Mouse (Mus musculus) liver, embryonic 12.5 days (tissue): ENCODE data around the gene Ang6. TPM values are rescaled to one million over a fixed set of nuclear protein-coding genes. Genes with fewer than 3 reads are reported as not detected.
"Not testable (repeated sequence)": the region's sequence is repeated elsewhere in the genome, so short reads cannot be mapped to it uniquely, and the experiment has no call there.

Source experiments
- ATAC-seq: fragments of 200-750 bp; cut with Nextera tagmentation; 2 replicates; pipeline ENCODE4 v1.8.0; 2017; ENCODE audit warnings: moderate number of reproducible peaks, mild to moderate bottlenecking, moderate library complexity
- H3K27ac ChIP-seq: fragments of 300-500 bp; sonication (generic); 2 replicates; pipeline ENCODE4 v1.5.1; 2016; ENCODE audit warnings: mild to moderate bottlenecking
- H3K27me3 ChIP-seq: fragments of 300-500 bp; sonication (generic); replicated peaks from 2 replicates; pipeline ENCODE4 v1.6.1; 2016; ENCODE audit warnings: mild to moderate bottlenecking, moderate library complexity
- H3K36me3 ChIP-seq: fragments of 300-500 bp; sonication (generic); 2 replicates; pipeline ENCODE4 v1.6.1; 2016; ENCODE audit warnings: mild to moderate bottlenecking, moderate library complexity
- H3K4me1 ChIP-seq: fragments of 300-500 bp; sonication (generic); 2 replicates; pipeline ENCODE4 v1.6.1; 2016
- H3K4me2 ChIP-seq: fragments of 300-500 bp; sonication (generic); 2 replicates; pipeline ENCODE4 v1.6.1; 2016; ENCODE audit warnings: mild to moderate bottlenecking, moderate library complexity
- H3K4me3 ChIP-seq: fragments of 300-500 bp; sonication (generic); 2 replicates; pipeline ENCODE4 v1.5.1; 2016; ENCODE audit warnings: mild to moderate bottlenecking, moderate library complexity
- H3K9ac ChIP-seq: fragments of 300-500 bp; sonication (generic); 2 replicates; pipeline ENCODE4 v1.6.1; 2016; ENCODE audit warnings: mild to moderate bottlenecking, moderate library complexity
- H3K9me3 ChIP-seq: fragments of 300-500 bp; sonication (generic); replicated peaks from 2 replicates; pipeline ENCODE4 v1.6.1; 2016; ENCODE audit warnings: mild to moderate bottlenecking, moderate library complexity
- WGBS: fragments of 180-500 bp; shearing (Covaris S2); methylation state at CpG from one replicate; pipeline ENCODE4 v1.1.7; 2016; ENCODE audit not compliant: insufficient replicate concordance; 5-methylcytosine and 5-hydroxymethylcytosine counted together
- polyA plus RNA-seq: library from polyadenylated mRNA; unstranded; fragments of >200 nt; fragmentation: Nextera tagmentation; extraction: Ambion mirVana; gene quantifications from 2 replicates; pipeline ENCODE4 v1.2.1, GENCODE M21; 2016

Ang6 gene
- polyA plus RNA-seq: not detected in 2 replicates

GRCm38 (mm10) chr14:44002169-44002568, at the start of gene Ang6:
Gene Ang6 (minus strand): TSS chr14:44002269.
- no peak within 1 kb of the TSS for H3K9ac ChIP-seq
- ATAC-seq: no peak
- H3K27me3 ChIP-seq: no peaks in the 10 kb centered on the region
- H3K9me3 ChIP-seq: no peaks in the 10 kb centered on the region
- H3K4me3 ChIP-seq: no peak within 1 kb of the TSS
- no peaks in the 10 kb centered on the region for H3K36me3 ChIP-seq
- 65% methylated on average over 1 of the region's 1 CpGs for WGBS
- H3K4me2 ChIP-seq: no peak within 1 kb of the TSS
- H3K27ac ChIP-seq: no peak within 1 kb of the TSS
- H3K4me1 ChIP-seq: peaks cover 23% of the 10 kb centered on the region

GRCm38 (mm10) chr14:44046567-44046966, 44.5 kb upstream of the Ang6 start:
- H3K4me1 ChIP-seq: peaks cover 13% of the 10 kb centered on the region; the same call in 1 of the 2 replicates
- H3K27me3 ChIP-seq, H3K4me3 ChIP-seq, H3K27ac ChIP-seq, H3K4me2 ChIP-seq, H3K9me3 ChIP-seq, H3K9ac ChIP-seq, H3K36me3 ChIP-seq: not testable (repeated sequence)
- WGBS: 40% methylated on average over 2 of the region's 2 CpGs
- ATAC-seq: peak; percentile 83

GRCm38 (mm10) chr14:44031828-44032227, 29.8 kb upstream of the Ang6 start:
- peak; percentile 70; the same call in 1 of the 2 replicates for ATAC-seq
- H3K36me3 ChIP-seq, H3K9ac ChIP-seq, H3K4me2 ChIP-seq, H3K27me3 ChIP-seq, H3K4me3 ChIP-seq, H3K9me3 ChIP-seq, H3K27ac ChIP-seq: not testable (repeated sequence)
- 35% methylated on average over 1 of the region's 3 CpGs for WGBS
- H3K4me1 ChIP-seq: peaks cover 13% of the 10 kb centered on the region

GRCm38 (mm10) chr14:44009686-44010085, 7.6 kb upstream of the Ang6 start:
- H3K27me3 ChIP-seq: not testable (repeated sequence)

GRCm38 (mm10) chr14:44008021-44008420, 6.0 kb upstream of the Ang6 start:
- no CpG with 5 or more reads among the region's 1 CpGs for WGBS
- H3K4me2 ChIP-seq, H3K9me3 ChIP-seq, H3K36me3 ChIP-seq, ATAC-seq, H3K4me3 ChIP-seq, H3K27ac ChIP-seq, H3K4me1 ChIP-seq, H3K27me3 ChIP-seq, H3K9ac ChIP-seq: not testable (repeated sequence)

More at GRCm38 (mm10) chr14:44009686-44010085, 7.6 kb upstream of the Ang6 start:
- H3K4me1 ChIP-seq, H3K9ac ChIP-seq, H3K9me3 ChIP-seq, H3K36me3 ChIP-seq, H3K4me3 ChIP-seq, H3K27ac ChIP-seq, ATAC-seq, H3K4me2 ChIP-seq: not testable (repeated sequence)
- 22% methylated on average over 2 of the region's 2 CpGs for WGBS

- no peaks in the 10 kb centered on the region for H3K9me3 ChIP-seq
- no peaks in the 10 kb centered on the region for H3K36me3 ChIP-seq
- no peaks in the 10 kb centered on the region for H3K27me3 ChIP-seq
- no peak overlapping the region for H3K4me2 ChIP-seq
- H3K4me3 ChIP-seq: no peak overlapping the region
- H3K27ac ChIP-seq: no peak overlapping the region
- no peak overlapping the region for H3K9ac ChIP-seq
- ATAC-seq: peak; percentile 82
- WGBS: 28% methylated on average over 3 of the region's 3 CpGs
- H3K4me1 ChIP-seq: peaks cover 23% of the 10 kb centered on the region
Observed at GRCm38 (mm10) chr14:44001600-44001999, 469 bp downstream of the Ang6 start.

- not testable (repeated sequence) for H3K27me3 ChIP-seq, H3K9ac ChIP-seq, H3K4me2 ChIP-seq, H3K36me3 ChIP-seq, H3K27ac ChIP-seq, H3K9me3 ChIP-seq, H3K4me3 ChIP-seq
- 45% methylated on average over 2 of the region's 2 CpGs for WGBS
- peaks cover 23% of the 10 kb centered on the region for H3K4me1 ChIP-seq
- peak; percentile 64 for ATAC-seq
Observed at GRCm38 (mm10) chr14:43998455-43999000, 3.5 kb downstream of the Ang6 start.

GRCm38 (mm10) chr14:43987404-43987803, 14.7 kb downstream of the Ang6 start:
- not testable (repeated sequence) for H3K9me3 ChIP-seq, H3K4me1 ChIP-seq, H3K27me3 ChIP-seq, H3K27ac ChIP-seq, H3K4me3 ChIP-seq, H3K36me3 ChIP-seq, H3K9ac ChIP-seq, H3K4me2 ChIP-seq
- peak; percentile 53; the same call in 1 of the 2 replicates for ATAC-seq
- 15% methylated on average over 5 of the region's 5 CpGs for WGBS

- no peaks in the 10 kb centered on the region for H3K36me3 ChIP-seq
- no peak overlapping the region for H3K27ac ChIP-seq
- H3K27me3 ChIP-seq: no peaks in the 10 kb centered on the region
- peak; percentile 48; the same call in 1 of the 2 replicates for ATAC-seq
- WGBS: 77% methylated on average over 2 of the region's 2 CpGs
- no peaks in the 10 kb centered on the region for H3K9me3 ChIP-seq
- H3K4me1 ChIP-seq: 0 out of 2 replicates have a peak, but pooled peaks cover 7% of the 10 kb centered on the region
- no peak overlapping the region for H3K4me2 ChIP-seq
- no peak overlapping the region for H3K9ac ChIP-seq
- H3K4me3 ChIP-seq: no peak overlapping the region
Observed at GRCm38 (mm10) chr14:43986147-43986546, 15.9 kb downstream of the Ang6 start.

- Histone ChIP-seq H3K4me1 (0 out of 2 replicates have a peak, but pooled peaks cover 7% of the 10 kb centered on the region), H3K4me3 (no peak overlapping the region), H3K36me3 (no peaks in the 10 kb centered on the region), H3K27me3 (no peaks in the 10 kb centered on the region), H3K4me2 (no peak overlapping the region), H3K27ac (no peak overlapping the region), H3K9me3 (no peaks in the 10 kb centered on the region), H3K9ac (no peak overlapping the region)
- peak; percentile 75 for ATAC-seq
- WGBS: 2% methylated on average over 3 of the region's 4 CpGs
Observed at GRCm38 (mm10) chr14:43983897-43984296, 18.2 kb downstream of the Ang6 start.

GRCm38 (mm10) chr14:43983454-43983853, 18.6 kb downstream of the Ang6 start:
- H3K4me2 ChIP-seq: no peak overlapping the region
- no peak for ATAC-seq
- 0 out of 2 replicates have a peak, but pooled peaks cover 7% of the 10 kb centered on the region for H3K4me1 ChIP-seq
- no peak overlapping the region for H3K4me3 ChIP-seq
- H3K27me3 ChIP-seq: no peaks in the 10 kb centered on the region
- no peaks in the 10 kb centered on the region for H3K36me3 ChIP-seq
- no peaks in the 10 kb centered on the region for H3K9me3 ChIP-seq
- 37% methylated on average over 4 of the region's 4 CpGs for WGBS
- no peak overlapping the region for H3K27ac ChIP-seq
- H3K9ac ChIP-seq: no peak overlapping the region

GRCm38 (mm10) chr14:43956769-43957168, 45.3 kb downstream of the Ang6 start, which contains the start of gene Ang5:
Gene Ang5 (plus strand): TSS chr14:43957069.
- not testable (repeated sequence) for H3K4me2 ChIP-seq, ATAC-seq, H3K36me3 ChIP-seq, H3K4me1 ChIP-seq, H3K27ac ChIP-seq, H3K9me3 ChIP-seq, H3K27me3 ChIP-seq, H3K9ac ChIP-seq, H3K4me3 ChIP-seq
- no CpG with 5 or more reads among the region's 2 CpGs for WGBS

GRCm38 (mm10) chr14:43955074-43955473, 47.0 kb downstream of the Ang6 start:
- not testable (repeated sequence) for H3K27ac ChIP-seq, H3K36me3 ChIP-seq, H3K4me3 ChIP-seq, H3K27me3 ChIP-seq, H3K4me2 ChIP-seq, H3K4me1 ChIP-seq, H3K9me3 ChIP-seq, ATAC-seq, H3K9ac ChIP-seq
- no CpG with 5 or more reads among the region's 1 CpGs for WGBS
